Mouse (Mus musculus): ENCODE measurements at regions not wholly inside any gene's neighbourhood (a gene's known extent, or its start where the extent isn't known, plus 50 kb on each side); places are given as distances from the start of the nearest gene placed in this dataset.
"Not testable (repeated sequence)": the region's sequence is repeated elsewhere in the genome, so short reads cannot be mapped to it uniquely, and the experiment has no call there.

DNA sequence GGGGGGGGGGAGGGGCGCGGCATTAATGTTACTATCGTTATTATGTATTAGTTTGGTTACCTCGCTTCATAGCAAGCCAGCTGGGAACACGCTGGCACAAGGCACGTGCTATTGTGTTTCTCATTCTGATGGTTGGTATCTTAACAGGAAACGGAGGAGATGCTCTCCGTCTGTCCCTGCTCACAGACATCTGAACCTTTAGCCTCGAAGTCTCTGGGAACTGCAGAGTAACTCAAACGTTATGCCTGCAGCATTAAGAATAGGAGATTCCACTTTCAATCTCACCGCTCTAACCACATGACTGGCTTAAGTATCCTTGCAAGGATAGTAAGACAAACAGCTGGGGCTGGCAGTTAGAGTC lies 80.0 kb downstream of the Nfkbiz start:
- WGBS, result 89% methylated on average over 11 of the region's 11 CpGs
- no peak overlapping the region for H3K9ac ChIP-seq (ENCODE audit: low read length)
- no peak overlapping the region for H3K4me2 ChIP-seq (ENCODE audit: low read length)
- no peak overlapping the region for H3K4me3 ChIP-seq (ENCODE audit: low read depth, low read length)
- no peaks in the 10 kb centered on the region for H3K4me1 ChIP-seq (ENCODE audit: control insufficient read depth, insufficient read depth, low read length)
- H3K27ac ChIP-seq (ENCODE audit: low read depth, low read length), result no peak overlapping the region
- H3K9me3 ChIP-seq (replicated peaks; ENCODE audit: control insufficient read depth, low read length), result no peaks in the 10 kb centered on the region
- H3K36me3 ChIP-seq (ENCODE audit: control insufficient read depth, insufficient read depth, low read length), result no peaks in the 10 kb centered on the region
- no peak for DNase-seq (ENCODE audit: low spot score)
- ATAC-seq, result no peak
- H3K27me3 ChIP-seq (replicated peaks; ENCODE audit: control insufficient read depth, insufficient read depth, low read length), result no peaks in the 10 kb centered on the region

DNA sequence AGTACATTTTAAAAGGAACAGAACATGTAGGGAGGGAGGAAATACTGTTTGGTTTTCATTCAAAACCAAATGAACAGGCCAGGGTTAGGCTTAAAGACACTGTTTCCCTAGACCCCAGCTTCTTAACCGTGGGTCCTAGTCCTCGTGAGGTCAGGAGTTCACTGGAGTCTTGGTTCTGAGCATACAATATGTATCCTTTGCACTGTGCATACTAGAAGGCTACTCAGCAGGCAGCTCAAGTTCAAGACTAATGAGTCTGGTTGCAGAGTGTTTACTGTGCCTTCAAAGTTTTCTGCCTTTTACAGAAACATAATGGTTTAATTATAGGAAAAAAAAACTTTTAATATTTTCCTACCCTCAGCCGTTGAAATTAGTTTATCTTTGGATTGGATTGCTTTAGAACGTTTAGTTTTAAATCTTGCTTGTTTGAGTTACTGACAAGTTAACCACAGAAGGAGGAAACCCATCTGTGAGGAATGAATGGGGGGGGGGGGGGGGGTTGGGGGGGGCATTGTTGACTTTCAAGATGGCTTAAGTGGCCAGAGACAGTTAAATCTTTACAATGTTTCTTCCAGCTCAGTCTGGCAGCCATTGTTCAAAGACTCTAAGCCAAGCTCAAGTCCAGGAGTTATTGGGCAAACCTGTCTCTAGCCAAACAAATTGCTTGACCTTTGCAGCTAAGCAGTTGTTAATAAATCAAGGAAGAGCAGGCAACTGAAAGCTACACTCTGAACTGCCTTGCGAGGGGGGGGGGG lies 80.6 kb downstream of the Nfkbiz start:
- DNase-seq (ENCODE audit: low spot score), result no peak
- Histone ChIP-seq H3K36me3 (ENCODE audit: control insufficient read depth, insufficient read depth, low read length) (no peaks in the 10 kb centered on the region), H3K4me3 (ENCODE audit: low read depth, low read length) (no peak overlapping the region), H3K4me2 (ENCODE audit: low read length) (no peak overlapping the region), H3K4me1 (ENCODE audit: control insufficient read depth, insufficient read depth, low read length) (no peaks in the 10 kb centered on the region), H3K27ac (ENCODE audit: low read depth, low read length) (no peak overlapping the region), H3K27me3 (replicated peaks; ENCODE audit: control insufficient read depth, insufficient read depth, low read length) (no peaks in the 10 kb centered on the region), H3K9me3 (replicated peaks; ENCODE audit: control insufficient read depth, low read length) (no peaks in the 10 kb centered on the region), H3K9ac (ENCODE audit: low read length) (no peak overlapping the region)
- 73% methylated on average over 4 of the region's 5 CpGs for WGBS
- ATAC-seq, result no peak

DNA sequence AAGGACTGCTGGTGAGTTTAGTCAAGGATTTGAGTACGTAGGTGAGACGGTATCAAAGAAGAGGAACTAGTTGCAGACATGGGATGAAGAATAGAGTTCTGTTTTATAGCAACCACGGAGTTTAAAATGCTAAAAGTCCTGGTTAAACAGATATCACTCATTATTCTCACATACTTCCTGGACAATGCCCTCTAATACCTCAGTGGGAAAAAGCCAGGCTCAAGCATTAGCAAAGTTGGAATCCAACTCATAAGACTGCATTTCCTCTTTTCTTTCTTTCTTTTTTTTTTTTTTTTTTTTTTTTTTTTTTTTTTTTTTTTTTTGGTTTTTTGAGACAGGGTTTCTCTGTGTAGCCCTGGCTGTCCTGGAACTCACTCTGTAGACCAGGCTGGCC lies 81.3 kb downstream of the Nfkbiz start:
- H3K27me3 ChIP-seq (replicated peaks; ENCODE audit: control insufficient read depth, insufficient read depth, low read length); H3K4me2 ChIP-seq (ENCODE audit: low read length); H3K4me3 ChIP-seq (ENCODE audit: low read depth, low read length); ATAC-seq; H3K9ac ChIP-seq (ENCODE audit: low read length); H3K27ac ChIP-seq (ENCODE audit: low read depth, low read length); H3K9me3 ChIP-seq (replicated peaks; ENCODE audit: control insufficient read depth, low read length); H3K4me1 ChIP-seq (ENCODE audit: control insufficient read depth, insufficient read depth, low read length); DNase-seq (ENCODE audit: low spot score); H3K36me3 ChIP-seq (ENCODE audit: control insufficient read depth, insufficient read depth, low read length): not testable (repeated sequence)
- WGBS, result 87% methylated on average over 3 of the region's 3 CpGs

DNA sequence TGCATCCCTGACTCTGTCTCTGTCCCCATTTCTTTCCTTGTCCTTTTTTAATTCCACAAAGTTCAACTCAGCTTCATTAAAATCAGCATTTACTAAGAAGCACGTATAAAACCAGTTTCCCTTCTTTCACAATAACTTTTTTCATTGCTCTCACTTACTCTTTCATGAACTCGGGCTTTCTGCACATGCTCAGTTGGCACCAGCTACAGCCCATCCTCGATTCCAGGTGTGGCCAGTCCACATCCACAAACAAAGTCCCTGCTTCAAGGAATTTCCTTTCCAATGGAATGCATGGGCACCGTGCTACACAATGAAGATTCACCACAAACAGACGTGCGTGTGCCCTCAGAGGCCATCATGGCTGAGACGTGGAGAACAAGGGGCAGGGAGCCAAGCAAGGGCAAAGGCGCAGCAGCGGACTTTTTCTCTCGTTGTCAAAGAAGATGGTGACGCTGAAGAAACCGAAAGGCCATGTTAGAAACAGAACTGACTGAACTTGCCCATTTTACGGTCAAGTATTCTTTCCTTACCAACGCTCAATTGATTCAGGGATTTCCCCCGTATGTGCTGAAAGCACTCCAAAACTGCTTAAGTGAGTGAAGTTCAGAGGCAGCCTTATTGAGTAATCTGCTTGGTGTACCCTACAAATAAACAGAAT lies 81.8 kb downstream of the Nfkbiz start:
- Histone ChIP-seq H3K4me1 (ENCODE audit: control insufficient read depth, insufficient read depth, low read length) (no peaks in the 10 kb centered on the region), H3K27me3 (replicated peaks; ENCODE audit: control insufficient read depth, insufficient read depth, low read length) (no peaks in the 10 kb centered on the region), H3K36me3 (ENCODE audit: control insufficient read depth, insufficient read depth, low read length) (no peaks in the 10 kb centered on the region), H3K4me3 (ENCODE audit: low read depth, low read length) (no peak overlapping the region), H3K9me3 (replicated peaks; ENCODE audit: control insufficient read depth, low read length) (no peaks in the 10 kb centered on the region), H3K9ac (ENCODE audit: low read length) (no peak overlapping the region), H3K27ac (ENCODE audit: low read depth, low read length) (no peak overlapping the region), H3K4me2 (ENCODE audit: low read length) (no peak overlapping the region)
- 88% methylated on average over 15 of the region's 15 CpGs for WGBS
- DNase-seq (ENCODE audit: low spot score) (no peak), ATAC-seq (no peak)

DNA sequence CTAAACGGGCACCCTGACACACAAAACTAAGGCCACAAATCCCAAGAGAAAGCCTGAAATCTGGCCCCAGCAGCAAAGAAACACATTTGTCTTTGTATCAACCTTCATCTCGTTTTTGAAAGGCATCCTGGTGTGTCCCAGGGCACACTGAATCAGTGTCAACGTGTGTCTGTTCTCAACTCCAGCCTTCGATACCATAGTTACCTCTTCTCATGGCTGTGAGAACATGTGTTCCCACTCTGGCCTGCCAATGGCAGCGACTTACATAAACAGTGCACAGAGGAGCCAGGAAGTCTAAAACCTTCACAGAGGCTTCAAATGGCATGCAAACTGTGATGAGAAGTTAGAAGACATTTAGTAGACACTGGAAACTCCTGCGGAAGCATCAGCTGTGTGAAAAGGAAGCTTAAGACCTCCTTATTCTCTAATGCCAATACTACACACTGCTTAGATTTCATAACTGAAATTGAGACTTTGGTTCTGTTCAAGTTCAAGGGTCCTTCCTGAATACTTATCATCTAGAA lies 83.3 kb downstream of the Nfkbiz start:
- DNase-seq (ENCODE audit: low spot score), result no peak
- Histone ChIP-seq H3K36me3 (ENCODE audit: control insufficient read depth, insufficient read depth, low read length) (no peaks in the 10 kb centered on the region), H3K9me3 (replicated peaks; ENCODE audit: control insufficient read depth, low read length) (no peaks in the 10 kb centered on the region), H3K27me3 (replicated peaks; ENCODE audit: control insufficient read depth, insufficient read depth, low read length) (no peaks in the 10 kb centered on the region), H3K9ac (ENCODE audit: low read length) (no peak overlapping the region), H3K4me3 (ENCODE audit: low read depth, low read length) (no peak overlapping the region), H3K27ac (ENCODE audit: low read depth, low read length) (no peak overlapping the region), H3K4me2 (ENCODE audit: low read length) (no peak overlapping the region), H3K4me1 (ENCODE audit: control insufficient read depth, insufficient read depth, low read length) (no peaks in the 10 kb centered on the region)
- 80% methylated on average over 6 of the region's 6 CpGs for WGBS
- ATAC-seq, result no peak

DNA sequence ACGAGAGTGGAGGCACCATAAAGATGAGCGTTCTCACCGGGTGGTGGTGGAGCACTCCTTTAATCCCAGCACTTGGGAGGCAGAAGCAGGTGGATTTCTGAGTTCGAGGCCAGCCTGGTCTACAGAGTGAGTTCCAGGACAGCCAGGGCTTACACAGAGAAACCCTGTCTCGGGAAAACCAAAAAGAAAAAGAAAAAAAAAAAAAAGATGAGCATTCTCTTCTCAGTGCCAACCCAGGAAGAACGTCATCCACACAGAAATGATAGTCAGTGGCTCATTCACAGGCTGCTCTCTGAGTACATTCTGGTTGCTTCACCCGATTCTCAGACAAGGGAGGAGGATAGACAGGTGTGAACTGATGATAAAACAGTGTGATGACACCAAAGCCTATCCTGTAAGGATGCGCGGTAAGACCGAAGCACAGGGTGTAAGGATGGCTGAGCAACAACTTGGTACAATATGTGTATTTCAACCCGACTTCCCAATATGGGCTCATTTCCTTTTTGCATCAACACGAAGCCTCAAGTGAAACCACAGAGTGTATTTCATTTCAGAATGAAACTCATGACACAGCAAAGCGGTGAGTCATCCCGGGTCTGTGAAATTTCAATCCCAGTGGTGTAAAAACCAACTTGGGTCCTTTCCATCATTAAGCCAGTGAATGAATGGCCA lies 84.5 kb downstream of the Nfkbiz start:
- H3K4me3 ChIP-seq (ENCODE audit: low read depth, low read length), result no peak overlapping the region
- no peak overlapping the region for H3K4me2 ChIP-seq (ENCODE audit: low read length)
- H3K9ac ChIP-seq (ENCODE audit: low read length), result no peak overlapping the region
- 92% methylated on average over 14 of the region's 14 CpGs for WGBS
- H3K9me3 ChIP-seq (replicated peaks; ENCODE audit: control insufficient read depth, low read length), result no peaks in the 10 kb centered on the region
- no peak overlapping the region for H3K27ac ChIP-seq (ENCODE audit: low read depth, low read length)
- H3K36me3 ChIP-seq (ENCODE audit: control insufficient read depth, insufficient read depth, low read length), result no peaks in the 10 kb centered on the region
- H3K27me3 ChIP-seq (replicated peaks; ENCODE audit: control insufficient read depth, insufficient read depth, low read length), result no peaks in the 10 kb centered on the region
- DNase-seq (ENCODE audit: low spot score), result no peak
- H3K4me1 ChIP-seq (ENCODE audit: control insufficient read depth, insufficient read depth, low read length), result no peaks in the 10 kb centered on the region
- ATAC-seq, result no peak

DNA sequence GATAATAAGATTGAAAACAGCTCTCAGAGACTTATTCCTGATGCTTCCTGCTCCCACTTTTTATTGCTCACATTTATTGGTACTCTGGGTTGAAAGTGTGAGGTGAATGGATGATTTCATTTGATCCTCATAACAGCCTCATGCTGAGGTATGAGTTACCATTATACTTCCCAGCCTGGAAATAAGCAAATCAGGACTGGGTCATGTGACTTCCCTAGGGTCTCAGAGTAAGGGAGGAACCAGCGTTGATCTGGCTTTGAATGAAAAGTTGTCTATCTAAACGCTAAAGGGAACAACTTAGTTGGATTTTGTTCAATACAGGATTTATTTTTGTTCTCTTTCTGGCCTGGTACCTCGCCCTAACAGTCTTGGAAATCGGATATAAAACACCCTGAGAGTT lies 85.3 kb downstream of the Nfkbiz start:
- no peak overlapping the region for H3K4me2 ChIP-seq (ENCODE audit: low read length)
- no peak overlapping the region for H3K9ac ChIP-seq (ENCODE audit: low read length)
- no peaks in the 10 kb centered on the region for H3K9me3 ChIP-seq (replicated peaks; ENCODE audit: control insufficient read depth, low read length)
- ATAC-seq, result no peak
- WGBS, result 89% methylated on average over 4 of the region's 4 CpGs
- DNase-seq (ENCODE audit: low spot score), result no peak
- H3K36me3 ChIP-seq (ENCODE audit: control insufficient read depth, insufficient read depth, low read length), result no peaks in the 10 kb centered on the region
- no peak overlapping the region for H3K27ac ChIP-seq (ENCODE audit: low read depth, low read length)
- no peaks in the 10 kb centered on the region for H3K27me3 ChIP-seq (replicated peaks; ENCODE audit: control insufficient read depth, insufficient read depth, low read length)
- no peak overlapping the region for H3K4me3 ChIP-seq (ENCODE audit: low read depth, low read length)
- no peaks in the 10 kb centered on the region for H3K4me1 ChIP-seq (ENCODE audit: control insufficient read depth, insufficient read depth, low read length)

DNA sequence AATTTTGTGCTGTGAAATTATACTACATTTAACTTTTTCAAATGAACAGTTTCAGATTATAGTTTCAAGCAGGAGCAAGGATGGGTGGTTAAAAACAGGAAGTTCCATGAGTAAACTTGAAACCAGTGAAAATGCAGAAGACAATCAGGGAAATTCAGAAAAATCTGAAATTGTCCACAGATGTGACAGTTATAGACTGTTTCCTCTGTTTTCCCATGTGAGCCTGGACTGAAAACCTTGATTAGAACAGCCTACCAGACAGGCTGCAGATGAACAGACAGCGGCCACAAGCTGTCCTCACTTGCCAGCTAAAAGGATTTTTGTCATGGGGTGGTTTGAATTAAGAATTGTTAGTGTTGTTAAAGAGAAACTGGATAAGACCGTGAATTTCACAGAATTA lies 91.4 kb downstream of the Nfkbiz start:
- H3K4me2 ChIP-seq (ENCODE audit: low read length), result no peak overlapping the region
- ATAC-seq (no peak), DNase-seq (ENCODE audit: low spot score) (no peak)
- no peak overlapping the region for H3K9ac ChIP-seq (ENCODE audit: low read length)
- no peak overlapping the region for H3K27ac ChIP-seq (ENCODE audit: low read depth, low read length)
- H3K27me3 ChIP-seq (replicated peaks; ENCODE audit: control insufficient read depth, insufficient read depth, low read length), result no peaks in the 10 kb centered on the region
- H3K4me1 ChIP-seq (ENCODE audit: control insufficient read depth, insufficient read depth, low read length), result no peaks in the 10 kb centered on the region
- H3K9me3 ChIP-seq (replicated peaks; ENCODE audit: control insufficient read depth, low read length), result no peaks in the 10 kb centered on the region
- H3K4me3 ChIP-seq (ENCODE audit: low read depth, low read length), result no peak overlapping the region
- WGBS, result 66% methylated on average over 2 of the region's 2 CpGs
- H3K36me3 ChIP-seq (ENCODE audit: control insufficient read depth, insufficient read depth, low read length), result no peaks in the 10 kb centered on the region

DNA sequence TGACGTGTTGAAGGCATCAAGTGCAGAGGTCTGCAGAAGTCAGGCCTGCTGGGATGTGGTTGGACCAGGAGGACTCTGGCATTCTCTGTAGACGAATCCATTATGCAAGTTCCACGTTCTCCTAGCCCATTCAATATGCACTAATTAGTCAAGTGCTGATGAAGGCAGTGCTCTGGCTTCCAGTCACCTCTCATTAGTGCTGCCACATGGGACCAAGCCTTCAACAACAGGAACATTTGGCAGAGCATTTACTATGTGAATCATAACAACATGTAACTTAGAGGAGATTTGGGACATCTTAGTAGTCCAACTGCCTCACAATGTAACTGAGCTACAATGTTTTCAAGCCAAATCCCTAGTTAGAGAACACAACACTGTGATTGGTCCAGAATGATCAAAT lies 92.5 kb downstream of the Nfkbiz start:
- WGBS, result 23% methylated on average over 3 of the region's 3 CpGs
- Histone ChIP-seq H3K27me3 (replicated peaks; ENCODE audit: control insufficient read depth, insufficient read depth, low read length) (no peaks in the 10 kb centered on the region), H3K4me1 (ENCODE audit: control insufficient read depth, insufficient read depth, low read length) (no peaks in the 10 kb centered on the region), H3K4me2 (ENCODE audit: low read length) (no peak overlapping the region), H3K36me3 (ENCODE audit: control insufficient read depth, insufficient read depth, low read length) (no peaks in the 10 kb centered on the region), H3K9ac (ENCODE audit: low read length) (no peak overlapping the region), H3K4me3 (ENCODE audit: low read depth, low read length) (no peak overlapping the region), H3K9me3 (replicated peaks; ENCODE audit: control insufficient read depth, low read length) (no peaks in the 10 kb centered on the region), H3K27ac (ENCODE audit: low read depth, low read length) (no peak overlapping the region)
- peak; percentile 76 for ATAC-seq
- DNase-seq (ENCODE audit: low spot score), result peak; percentile 55
